Comparison of ENCODE assay signal across 8 mouse cellular contexts in the genomic region with DNA sequence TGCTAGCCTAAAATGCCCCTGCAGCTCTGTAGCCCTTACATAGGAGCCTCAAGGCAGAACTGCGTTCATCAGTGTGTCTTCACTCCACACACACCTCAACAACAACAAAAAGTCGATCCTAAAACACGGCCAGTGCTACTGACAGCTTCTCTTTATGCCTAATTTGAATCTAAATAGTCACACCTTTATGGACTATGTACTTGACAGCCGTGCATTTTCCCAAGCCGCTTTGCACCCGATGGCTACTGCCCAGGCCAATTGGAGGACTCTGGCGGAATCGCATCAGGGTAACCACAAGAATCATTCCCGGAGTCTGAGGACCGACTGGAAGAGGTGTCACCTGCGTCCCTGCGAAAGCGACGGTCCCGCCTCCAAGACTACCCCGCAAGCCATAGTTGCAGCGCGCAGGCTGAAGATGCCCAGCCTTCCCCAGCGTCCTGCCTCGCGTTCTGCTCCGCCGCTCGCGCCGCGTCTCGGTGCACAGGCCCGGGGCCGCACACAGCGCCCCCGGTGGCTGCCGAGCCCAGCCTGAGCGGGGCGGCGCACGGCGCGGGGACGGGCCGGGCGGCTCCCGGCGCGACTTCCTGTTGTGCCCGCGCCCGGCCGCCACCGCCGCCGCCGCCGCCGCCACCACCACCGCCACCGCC. TPM values are rescaled to one million over a fixed set of nuclear protein-coding genes. Genes with fewer than 3 reads are reported as not detected.
DNase-seq lines count a peak whose midpoint lies in the region; ATAC-seq and TF ChIP-seq lines count a peak whose summit lies in the region.

Rnpepl1 (plus strand) TSS at position 545 of the 647 bp plus-strand sequence.

- under 1% methylated on average over 27 of the region's 57 CpGs for WGBS in hindbrain, embryonic 16.5 days
- 1% methylated on average over 45 of the region's 57 CpGs for WGBS in macrophage (ENCODE audit: missing documents)

- ATAC-seq in activated CD4-positive, CD25-positive, alpha-beta regulatory T cell, adult 4 months = peak; percentile 50
- ATAC-seq in hindbrain, embryonic 16.5 days = peak; percentile 69

- no peaks in the 10 kb centered on the region for H3K27me3 ChIP-seq in hindbrain, embryonic 16.5 days (replicated peaks; ENCODE audit: control insufficient read depth, insufficient read depth, low read length)

- peaks cover 4% of the 10 kb centered on the region for H3K36me3 ChIP-seq in hindbrain, embryonic 16.5 days (ENCODE audit: control insufficient read depth, insufficient read depth, low read length)
- peaks cover 16% of the 10 kb centered on the region; the same call in 1 of the 2 replicates for H3K36me3 ChIP-seq in macrophage (ENCODE audit: inconsistent target)

- no peaks in the 10 kb centered on the region for H3K9me3 ChIP-seq in hindbrain, embryonic 16.5 days (ENCODE audit: control insufficient read depth, low read length)

- peaks cover 51% of the 10 kb centered on the region for H3K79me2 ChIP-seq in macrophage (ENCODE audit: inconsistent target)

- H3K27ac ChIP-seq in hindbrain, embryonic 16.5 days (ENCODE audit: low read depth, low read length) = peak within 1 kb of the TSS; percentile 94
- peak within 1 kb of the TSS; percentile 93 for H3K27ac ChIP-seq in left cerebral cortex, adult 2 months
- H3K27ac ChIP-seq in macrophage = no peak within 1 kb of the TSS

- intact Hi-C loops in left cerebral cortex, adult 2 months (cut with DNase I) = no loop called here

- peak within 1 kb of the TSS; percentile 85 for H3K4me3 ChIP-seq in hindbrain, embryonic 16.5 days (ENCODE audit: low read length)
- H3K4me3 ChIP-seq in left cerebral cortex, adult 2 months = peak within 1 kb of the TSS; percentile 65
- peak within 1 kb of the TSS; percentile 49 for H3K4me3 ChIP-seq in macrophage (ENCODE audit: inconsistent target)

- peak; percentile 63 for TF ChIP-seq CTCF in left cerebral cortex, adult 2 months (IDR thresholded peaks at IDR 0.05)

- H3K4me1 ChIP-seq in hindbrain, embryonic 16.5 days (ENCODE audit: control insufficient read depth, insufficient read depth, low read depth, low read length) = peaks cover 36% of the 10 kb centered on the region

- peak within 1 kb of the TSS; percentile 91 for H3K9ac ChIP-seq in hindbrain, embryonic 16.5 days (ENCODE audit: low read depth, low read length)

- DNase-seq in cerebellum, postnatal 4 days (ENCODE audit: low spot score in 2 of 2) = peak; percentile 58 to 76
- peak; percentile 58 to 65 for DNase-seq in gastrocnemius, adult 8-10 months (ENCODE audit: low spot score in 2 of 2)
- DNase-seq in left cerebral cortex, adult 2 months (ENCODE audit: extremely low spot score in 1 of 2, low spot score in 2 of 2) = peak; percentile 82
- DNase-seq in retina, postnatal 7 days (ENCODE audit: low read depth, low spot score) = peak; percentile 58
- peak; percentile 73 for DNase-seq in urinary bladder, postnatal 25 days (ENCODE audit: low spot score)

- peak within 1 kb of the TSS; percentile 95 for H3K4me2 ChIP-seq in hindbrain, embryonic 16.5 days (ENCODE audit: low read length)

RNA-seq across cellular contexts. Expression of gene Rnpepl1, which starts in this region (rescaled TPM):
- 10 to 100 TPM; 23.3 to 25.3 TPM for polyA plus RNA-seq in activated CD4-positive, CD25-positive, alpha-beta regulatory T cell, adult 4 months (2017; shearing (Covaris generic))
- total RNA-seq in gastrocnemius, adult 8-10 months (2022) = 10 to 100 TPM; 62.6 to 75.8 (median 72.8) TPM
- polyA plus RNA-seq in hindbrain, embryonic 16.5 days (2015; fragmentation: Nextera tagmentation; extraction: Ambion mirVana) = 16.8 and 29.0 TPM in 2 replicates
- total RNA-seq in left cerebral cortex, adult 2 months (2021) = 10 to 100 TPM; 30.2 to 37.4 TPM
- total RNA-seq in macrophage (2018; cell fraction: chromatin; rRNA removed) = 100 to 1,000 TPM in 12 of 26 experiments, 10 to 100 TPM in 14; 33.4 to 187 (median 92.8) TPM
- total RNA-seq in macrophage (2018; cell fraction: cytosol; rRNA removed) = 10 to 100 TPM; 52.3 to 89.7 (median 75.1) TPM
- total RNA-seq in macrophage (2018; cell fraction: nucleus; rRNA removed) = 100 to 1,000 TPM in 12 of 26 experiments, 10 to 100 TPM in 14; 35.9 to 167 (median 98.1) TPM
- polyA plus RNA-seq in macrophage (2018) = 45.2 to 67.8 TPM (median 46.2 TPM) in 3 replicates
